Mouse (Mus musculus) spleen, adult 2 months (tissue): ENCODE measurements at regions not wholly inside any gene's neighbourhood (a gene's known extent, or its start where the extent isn't known, plus 50 kb on each side); places are given as distances from the start of the nearest gene placed in this dataset.
A peak's percentile ranks its signal among the peaks of the same experiment; 100 is the strongest.

Source experiments
- DNase-seq, 2 experiments: peaks; one replicate each; pipeline versions ENCODE4 v3.0.0 to v3.0.0-alpha.2; 2012 to 2021; ENCODE audit warnings: low spot score in 2 of 2, low read depth in 1 of 2
- H3K27ac ChIP-seq: fragments of 200-500 bp; 2 replicates; pipeline ENCODE4 v1.5.1; 2012; ENCODE audit warnings: low read length, inconsistent platforms; ENCODE audit not compliant: insufficient read depth
- H3K27me3 ChIP-seq: fragments of 200-500 bp; 2 replicates; pipeline ENCODE4 v1.6.1; 2012; ENCODE audit warnings: mild to moderate bottlenecking, moderate library complexity, low read length, inconsistent platforms; ENCODE audit not compliant: control insufficient read depth, insufficient read depth
- H3K36me3 ChIP-seq: fragments of 200-500 bp; 2 replicates; pipeline ENCODE4 v1.6.1; 2012; ENCODE audit warnings: mild to moderate bottlenecking, low read length, inconsistent platforms; ENCODE audit not compliant: control insufficient read depth, insufficient read depth
- H3K4me1 ChIP-seq: fragments of 200-500 bp; 2 replicates; pipeline ENCODE4 v1.6.1; 2011; ENCODE audit warnings: inconsistent platforms; ENCODE audit not compliant: control insufficient read depth, insufficient read depth, insufficient read length
- H3K4me3 ChIP-seq: fragments of 200-500 bp; 2 replicates; pipeline ENCODE4 v1.5.1; 2011; ENCODE audit warnings: mild to moderate bottlenecking, inconsistent platforms; ENCODE audit not compliant: insufficient read depth, insufficient read length; ENCODE audit errors: extremely low read depth
- CTCF ChIP-seq: fragments of 200-500 bp; IDR thresholded peaks from 2 replicates; pipeline ENCODE4 v1.5.1; 2011; ENCODE audit warnings: mild to moderate bottlenecking, inconsistent platforms; ENCODE audit not compliant: insufficient read depth, insufficient read length, insufficient replicate concordance; ENCODE audit errors: extremely low read depth
- POLR2A ChIP-seq: fragments of 200-500 bp; IDR thresholded peaks from 2 replicates; pipeline ENCODE4 v1.6.1; 2011; ENCODE audit warnings: low read depth, low read length, inconsistent platforms
- WGBS: fragments of 180-500 bp; shearing (Covaris S2); methylation state at CpG from one replicate; pipeline ENCODE4 v1.1.7; 2018; 5-methylcytosine and 5-hydroxymethylcytosine counted together

DNA sequence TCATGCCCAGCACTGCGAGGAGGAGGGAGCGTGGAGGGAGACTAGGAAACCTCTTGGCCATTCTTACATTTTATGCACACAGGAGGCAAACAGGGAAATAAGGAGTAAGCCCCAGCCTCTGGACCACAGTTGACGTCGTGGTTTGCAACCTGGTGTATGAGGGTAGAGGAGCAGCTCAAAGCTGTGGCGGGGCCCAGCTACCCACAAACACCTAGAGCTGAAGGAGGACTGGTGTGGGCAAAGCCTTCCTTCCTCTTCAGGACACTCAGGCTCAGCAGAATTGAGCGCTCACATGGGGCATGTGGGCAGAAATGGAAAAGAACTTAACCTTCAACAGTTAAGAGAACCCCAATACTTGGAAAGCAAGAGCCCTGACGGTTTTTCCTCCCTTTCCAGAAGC is 113.2 kb upstream of the Klf14 start:
- no peak for DNase-seq
- no peaks in the 10 kb centered on the region for H3K27me3 ChIP-seq
- 53% methylated on average over 7 of the region's 7 CpGs for WGBS
- no peak overlapping the region for H3K4me3 ChIP-seq
- H3K36me3 ChIP-seq: peaks cover 29% of the 10 kb centered on the region
- H3K4me1 ChIP-seq: peaks cover 4% of the 10 kb centered on the region; the same call in 1 of the 2 replicates
- no peak overlapping the region for H3K27ac ChIP-seq
- TF ChIP-seq CTCF (no peak), POLR2A (no peak)

DNA sequence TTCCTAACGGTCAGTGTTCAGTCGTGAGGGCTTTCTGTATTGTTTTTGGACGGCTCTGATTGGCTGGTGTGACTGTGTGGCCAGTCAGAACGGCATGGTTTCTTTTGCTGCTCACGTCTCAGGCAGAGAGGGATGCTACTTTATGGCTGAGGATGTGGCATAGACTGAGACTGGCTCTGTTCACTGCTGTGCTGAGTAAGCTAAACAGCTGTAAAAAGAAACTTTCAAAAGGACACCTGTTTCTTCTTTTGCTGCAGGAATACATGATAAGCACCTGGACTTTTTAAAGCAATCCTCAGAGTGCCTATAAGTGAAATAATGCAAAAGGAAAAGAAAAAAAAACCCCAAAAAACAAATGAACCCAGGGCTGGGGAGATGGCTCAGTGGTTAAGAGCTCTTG is 113.7 kb upstream of the Klf14 start:
- Histone ChIP-seq H3K4me1 (peaks cover 4% of the 10 kb centered on the region; the same call in 1 of the 2 replicates), H3K36me3 (peaks cover 29% of the 10 kb centered on the region), H3K27me3 (no peaks in the 10 kb centered on the region), H3K27ac (no peak overlapping the region), H3K4me3 (no peak overlapping the region)
- WGBS: 41% methylated on average over 5 of the region's 5 CpGs
- no peak for DNase-seq
- TF ChIP-seq POLR2A: no peak
- no peak for TF ChIP-seq CTCF

DNA sequence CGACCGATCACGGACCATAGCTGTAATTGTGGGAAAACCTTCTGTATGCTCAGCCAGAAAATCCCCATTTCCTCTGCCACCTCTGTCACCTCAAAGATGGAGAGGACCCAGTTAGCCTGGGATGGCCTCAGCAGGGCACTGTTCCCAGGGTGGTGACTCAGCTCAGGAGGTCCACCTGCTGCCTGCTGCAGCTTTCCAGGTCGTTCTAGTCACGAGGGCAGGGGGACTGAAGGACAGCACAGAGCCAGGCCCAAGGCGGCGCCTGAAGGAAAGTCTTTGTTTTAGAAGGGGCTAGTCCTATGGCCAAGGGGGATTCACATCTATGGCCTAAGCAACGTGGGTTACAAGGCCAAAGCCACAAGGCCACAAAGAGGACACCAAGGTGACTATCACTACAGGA is 114.5 kb upstream of the Klf14 start:
- 74% methylated on average over 8 of the region's 8 CpGs for WGBS
- Histone ChIP-seq H3K27me3 (no peaks in the 10 kb centered on the region), H3K4me3 (no peak overlapping the region), H3K36me3 (peaks cover 23% of the 10 kb centered on the region), H3K4me1 (peaks cover 8% of the 10 kb centered on the region; the same call in 1 of the 2 replicates), H3K27ac (no peak overlapping the region)
- TF ChIP-seq POLR2A (no peak), CTCF (no peak)
- DNase-seq: no peak

DNA sequence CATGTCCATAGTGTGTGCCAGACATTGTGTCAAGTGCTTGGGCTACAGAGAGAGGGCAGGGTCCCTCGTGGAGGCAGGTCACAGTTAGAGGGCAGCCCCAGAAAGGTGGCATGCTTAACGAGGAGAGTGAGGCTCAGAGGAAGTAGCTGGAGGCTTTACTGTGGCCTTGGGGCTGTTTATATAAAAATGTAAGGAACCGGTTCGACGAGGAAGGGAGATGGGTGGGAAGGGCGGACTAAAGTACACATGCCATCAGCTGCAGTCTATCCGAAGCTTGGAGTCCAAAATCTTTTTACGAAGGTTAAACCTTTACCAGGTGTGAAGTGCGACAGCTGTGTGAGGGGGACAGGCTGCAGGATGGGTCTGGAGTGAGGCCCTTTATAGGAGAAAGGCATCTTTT is 115.5 kb upstream of the Klf14 start:
- Histone ChIP-seq H3K4me1 (peaks cover 15% of the 10 kb centered on the region; the same call in 1 of the 2 replicates), H3K4me3 (no peak overlapping the region), H3K27ac (no peak overlapping the region), H3K27me3 (no peaks in the 10 kb centered on the region), H3K36me3 (peaks cover 24% of the 10 kb centered on the region)
- no peak for DNase-seq
- 87% methylated on average over 9 of the region's 9 CpGs for WGBS
- TF ChIP-seq POLR2A: no peak
- TF ChIP-seq CTCF: no peak

GRCm38 (mm10) chr6:31075209-31075571 is 116.3 kb upstream of the Klf14 start:
- Histone ChIP-seq H3K27ac (no peak overlapping the region), H3K4me1 (peaks cover 15% of the 10 kb centered on the region; the same call in 1 of the 2 replicates), H3K36me3 (peaks cover 23% of the 10 kb centered on the region), H3K4me3 (no peak overlapping the region), H3K27me3 (no peaks in the 10 kb centered on the region)
- TF ChIP-seq CTCF (no peak), POLR2A (no peak)
- WGBS: 82% methylated on average over 2 of the region's 2 CpGs
- no peak for DNase-seq

- peaks cover 22% of the 10 kb centered on the region for H3K36me3 ChIP-seq
- H3K4me3 ChIP-seq: no peak overlapping the region
- 58% methylated on average over 13 of the region's 13 CpGs for WGBS
- H3K27me3 ChIP-seq: no peaks in the 10 kb centered on the region
- peaks cover 15% of the 10 kb centered on the region; the same call in 1 of the 2 replicates for H3K4me1 ChIP-seq
- no peak for TF ChIP-seq POLR2A
- peak; percentile 86 for TF ChIP-seq CTCF
- no peak overlapping the region for H3K27ac ChIP-seq
- peak; percentile 33 to 44 for DNase-seq
These were observed 116.9 kb upstream of the Klf14 start for GRCm38 (mm10) chr6:31075572-31076477.

GRCm38 (mm10) chr6:31076478-31076834 is 117.6 kb upstream of the Klf14 start:
- H3K27ac ChIP-seq: no peak overlapping the region
- WGBS: 87% methylated on average over 6 of the region's 6 CpGs
- H3K4me3 ChIP-seq: no peak overlapping the region
- peaks cover 24% of the 10 kb centered on the region for H3K36me3 ChIP-seq
- H3K4me1 ChIP-seq: peaks cover 15% of the 10 kb centered on the region; the same call in 1 of the 2 replicates
- H3K27me3 ChIP-seq: no peaks in the 10 kb centered on the region
- TF ChIP-seq POLR2A (no peak), CTCF (no peak)
- no peak for DNase-seq
